Comparison of ENCODE assay signal across 20 mouse cellular contexts in genomic region chr10:68512433-68513019, GRCm38 (mm10). TPM values are rescaled to one million over a fixed set of nuclear protein-coding genes. Genes with fewer than 3 reads are reported as not detected.
A peak's percentile ranks its signal among the peaks of the same experiment; 100 is the strongest.
DNase-seq lines count a peak whose midpoint lies in the region; TF ChIP-seq lines count a peak whose summit lies in the region.
"Had no signal": no experiment of that assay in that cellular context is flagged by ENCODE, and none has a peak within 500 bp of the region (broad histone marks: within the 10 kb centered on the region; RNA-seq: fewer than 3 reads in every experiment).

No protein-coding gene starts in this region.

- DNase-seq in layer of hippocampus, adult 2 months (ENCODE audit: low spot score in 2 of 2): peak in 1 of 2 experiments; percentile 16
- DNase-seq in layer of hippocampus, adult 11-12 months (ENCODE audit: low spot score): no peak
- DNase-seq in right cerebral cortex, postnatal 25 days: peak; percentile 18
- no peak for DNase-seq in right cerebral cortex, postnatal 4 days
- peak; percentile 21 for DNase-seq in induced T-regulatory cell, adult 2 months (ENCODE audit: low read depth)
- no peak for DNase-seq in adrenal gland, postnatal 14 days
- no peak for DNase-seq in adrenal gland, postnatal 36 days
- DNase-seq: cerebellum, adult 2 months; cerebellum, postnatal 36 days; heart, postnatal 14 days; kidney, adult 2 months; kidney, postnatal 14 days; lung, adult 18-20 months; midbrain, embryonic 14.5 days; spleen, adult 18-20 months; thymus, postnatal 4 days had no signal

- no peak for TF ChIP-seq CTCF in layer of hippocampus, adult 2 months (conservative IDR thresholded peaks at IDR 0.05)

- no peak overlapping the region for H3K4me3 ChIP-seq in layer of hippocampus, adult 2 months
- H3K4me3 ChIP-seq: erythroblast, embryonic 14.5 days; hindbrain, embryonic 12.5 days; megakaryocyte, embryonic 14.5 days had no signal

- H3K27ac ChIP-seq in layer of hippocampus, adult 2 months: peak overlapping the region; percentile 67
- H3K27ac ChIP-seq: hindbrain, embryonic 12.5 days had no signal

RNA-seq across cellular contexts. Expression of gene Cabcoco1, which starts 29.2 kb away (rescaled TPM):
- total RNA-seq in layer of hippocampus, adult 2 months (2021): 1 to 10 TPM; 2.0 to 2.8 TPM
- total RNA-seq in adrenal gland, postnatal 14 days (2021): 6.1 and 6.5 TPM in 2 replicates
- total RNA-seq in adrenal gland, postnatal 36 days (2021): 1 to 10 TPM; 2.5 to 4.7 TPM
- total RNA-seq: G1E had no signal

Comparison
In these comparisons a context has a peak if more than half of its experiments do, and no peak if none do; other contexts are left out.
1. DNase-seq: peak in right cerebral cortex, postnatal 25 days (single experiment) and induced T-regulatory cell, adult 2 months (single experiment); none in layer of hippocampus, adult 11-12 months (single experiment), right cerebral cortex, postnatal 4 days (single experiment), adrenal gland, postnatal 14 days (single experiment) and adrenal gland, postnatal 36 days (0 of 2).